Mouse (Mus musculus) spleen, postnatal 14 days (tissue): ENCODE data around the gene Dkkl1.
A peak's percentile ranks its signal among the peaks of the same experiment; 100 is the strongest.
"Not testable (repeated sequence)": the region's sequence is repeated elsewhere in the genome, so short reads cannot be mapped to it uniquely, and the experiment has no call there.

Experiments used
- DNase-seq, 2 experiments: peaks; one replicate each; pipeline ENCODE4 v3.0.0; 2021 to 2022; ENCODE audit warnings: low spot score in 2 of 2

Dkkl1 gene

GRCm38 (mm10) chr7:45193406-45193805, 18.5 kb downstream of the Dkkl1 start:
- DNase-seq: no peak

- DNase-seq: no peak
Observed at GRCm38 (mm10) chr7:45192585-45193310, 19.2 kb downstream of the Dkkl1 start.

DNA sequence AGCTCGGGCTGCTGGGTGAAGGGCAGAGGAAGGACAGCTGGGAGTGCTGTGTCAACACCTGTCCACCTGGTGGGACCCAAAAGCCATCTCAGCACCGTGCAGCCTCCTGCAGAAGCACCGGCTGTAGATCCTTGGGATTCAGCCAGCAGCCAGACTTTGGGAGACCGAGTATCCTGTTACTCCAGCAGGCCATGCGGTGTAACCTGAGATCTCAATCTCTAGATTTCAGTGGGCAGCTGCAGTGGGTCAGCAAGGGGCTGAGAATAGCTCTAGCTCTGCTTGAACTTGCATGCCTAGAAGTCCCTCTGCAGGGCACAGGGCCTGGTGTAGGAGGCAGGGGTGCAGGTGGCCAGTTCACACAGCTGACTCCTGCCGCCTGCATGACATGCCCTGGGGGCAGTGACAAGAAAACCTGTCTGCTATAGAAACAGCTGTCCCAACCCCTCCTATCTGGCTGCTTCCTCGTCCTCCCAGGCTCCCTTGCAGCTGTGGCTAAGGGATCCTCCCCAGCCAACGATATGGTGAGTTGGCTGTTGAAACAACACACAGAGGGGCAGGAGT, 20.1 kb downstream of the Dkkl1 start:
- DNase-seq: no peak

DNA sequence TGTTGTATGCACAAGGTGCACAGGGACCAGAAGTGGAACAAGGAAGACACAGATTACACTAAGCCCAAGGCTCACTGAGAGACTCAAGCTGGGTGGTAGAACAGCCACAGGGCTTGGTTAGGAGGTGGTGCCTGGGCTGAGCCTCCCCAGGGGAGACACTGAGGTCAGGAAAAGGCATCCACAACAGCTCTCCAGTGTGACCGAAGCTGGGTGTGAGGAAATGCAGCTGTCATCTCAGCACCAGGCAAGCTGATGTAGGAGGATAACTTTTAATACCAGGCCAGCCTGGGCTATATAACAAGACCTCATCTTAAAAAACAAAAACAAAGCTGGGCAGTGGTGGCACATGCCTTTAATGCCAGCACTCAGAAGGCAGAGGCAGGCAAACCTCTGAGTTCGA, 20.8 kb downstream of the Dkkl1 start:
- no peak for DNase-seq

GRCm38 (mm10) chr7:45190186-45190585, 21.8 kb downstream of the Dkkl1 start:
- no peak for DNase-seq

DNA sequence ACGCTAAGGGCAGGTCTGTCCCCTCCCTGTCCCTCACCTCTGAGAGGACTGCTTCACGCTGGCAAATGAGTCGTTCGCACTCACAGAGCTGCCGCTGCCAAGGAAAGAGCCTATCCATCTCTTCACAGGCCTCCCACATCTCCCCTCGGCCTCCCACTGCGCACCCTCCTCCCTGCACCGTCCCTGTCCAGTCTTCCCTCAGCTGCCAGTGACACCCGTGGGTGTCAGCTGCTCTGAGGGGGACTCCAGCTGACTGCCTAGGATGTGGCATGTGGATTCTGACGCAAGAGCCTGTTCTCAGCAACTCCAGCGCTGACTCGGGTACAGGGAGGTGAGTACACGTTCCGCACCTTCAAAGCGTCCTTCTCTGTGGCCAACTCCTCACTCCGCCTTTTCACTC, 22.3 kb downstream of the Dkkl1 start:
- DNase-seq: no peak

GRCm38 (mm10) chr7:45185921-45186320, 26.0 kb downstream of the Dkkl1 start:
- no peak for DNase-seq

DNA sequence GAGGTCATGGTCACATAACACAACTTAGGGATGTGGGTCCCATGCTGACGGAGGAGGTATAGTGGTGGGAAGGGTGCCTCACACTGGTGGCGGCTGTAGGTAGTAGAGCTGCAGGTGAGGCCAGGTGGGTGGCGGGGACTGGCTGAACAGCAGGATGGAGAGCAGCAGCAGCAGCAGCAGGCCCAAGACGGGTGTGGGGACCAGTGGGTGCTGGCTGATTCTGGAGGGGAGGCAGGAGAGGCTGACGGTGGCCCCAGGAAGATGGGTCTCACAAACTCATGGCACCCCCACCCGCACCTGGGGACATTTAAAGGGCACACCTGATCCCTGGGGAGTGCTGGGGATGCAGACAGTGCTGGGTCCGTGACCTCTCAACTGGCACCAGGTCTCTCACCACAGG, 28.3 kb downstream of the Dkkl1 start:
- DNase-seq: no peak

- no peak for DNase-seq
Observed at GRCm38 (mm10) chr7:45182606-45183005, 29.3 kb downstream of the Dkkl1 start.

DNA sequence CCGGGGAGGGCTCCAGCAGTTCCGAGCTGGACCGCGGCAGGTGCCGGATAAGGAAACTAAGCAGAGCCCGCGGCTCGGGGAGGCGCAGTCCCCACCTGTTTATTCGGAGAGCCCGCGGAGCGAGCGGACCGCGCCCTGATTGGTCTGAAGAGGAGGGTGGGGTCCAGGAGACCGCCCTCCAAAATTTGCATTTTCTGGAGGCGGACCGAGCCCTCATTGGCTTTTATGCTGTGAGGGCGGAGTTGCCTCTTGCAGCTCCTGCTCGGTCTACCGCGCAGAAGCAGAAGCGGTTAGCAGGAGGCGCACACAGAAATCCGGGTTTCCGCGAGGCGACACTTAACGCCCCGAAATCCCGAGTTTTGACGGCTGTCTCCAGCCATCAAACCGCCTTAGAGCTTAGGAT, 29.7 kb downstream of the Dkkl1 start:
- peak; percentile 76 to 81 for DNase-seq

- no peak for DNase-seq
Observed at GRCm38 (mm10) chr7:45181540-45181939, 30.4 kb downstream of the Dkkl1 start.

- DNase-seq: no peak
Observed at GRCm38 (mm10) chr7:45180896-45181477, 31.0 kb downstream of the Dkkl1 start, which contains the start of gene Pth2. Pth2 (plus strand) TSS chr7:45180995.

DNA sequence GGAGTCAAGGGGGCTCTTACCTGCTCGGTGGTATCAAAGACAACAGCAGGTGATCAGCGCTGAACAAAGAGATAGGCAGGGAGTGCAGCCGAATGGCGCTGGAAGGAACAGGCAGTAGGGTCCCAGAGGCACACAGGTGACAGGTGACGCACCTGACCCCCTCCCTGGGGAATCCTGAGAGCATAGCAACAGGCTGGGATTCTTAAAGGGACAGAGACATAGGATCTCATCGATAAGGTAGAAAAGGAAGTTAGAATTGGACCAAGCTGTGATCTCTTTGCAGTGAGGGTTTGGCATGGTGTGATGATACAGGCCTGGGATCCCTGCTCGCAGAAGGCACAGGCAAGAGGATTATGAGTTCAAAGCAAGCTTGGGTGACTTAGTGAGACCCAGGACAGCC, 32.5 kb downstream of the Dkkl1 start, which contains the start of gene Gfy:
TSS of gene Gfy (minus strand) at position 101 of the 400 bp plus-strand sequence.
- no peak for DNase-seq

DNA sequence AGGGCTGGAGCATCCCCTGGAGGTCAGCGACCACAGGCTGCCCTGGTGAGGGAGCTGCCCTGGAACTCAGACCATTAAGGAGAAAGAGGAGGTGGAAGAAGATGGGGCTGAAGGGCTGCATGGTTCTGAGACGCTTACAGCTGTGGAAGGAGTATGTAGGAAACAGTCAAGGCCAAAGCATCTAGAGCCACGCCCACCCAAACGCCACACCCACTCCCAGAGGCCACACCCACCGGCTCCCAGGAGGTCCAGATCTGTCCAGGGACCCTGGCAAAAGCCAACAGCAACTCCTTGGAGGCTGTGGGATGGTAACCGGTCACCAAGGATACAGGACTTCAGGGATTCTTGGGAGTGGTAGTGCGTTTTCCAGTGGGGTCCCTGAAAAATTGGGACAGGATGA, 33.4 kb downstream of the Dkkl1 start:
- DNase-seq: no peak

GRCm38 (mm10) chr7:45176356-45176755, 35.6 kb downstream of the Dkkl1 start:
- no peak for DNase-seq

DNA sequence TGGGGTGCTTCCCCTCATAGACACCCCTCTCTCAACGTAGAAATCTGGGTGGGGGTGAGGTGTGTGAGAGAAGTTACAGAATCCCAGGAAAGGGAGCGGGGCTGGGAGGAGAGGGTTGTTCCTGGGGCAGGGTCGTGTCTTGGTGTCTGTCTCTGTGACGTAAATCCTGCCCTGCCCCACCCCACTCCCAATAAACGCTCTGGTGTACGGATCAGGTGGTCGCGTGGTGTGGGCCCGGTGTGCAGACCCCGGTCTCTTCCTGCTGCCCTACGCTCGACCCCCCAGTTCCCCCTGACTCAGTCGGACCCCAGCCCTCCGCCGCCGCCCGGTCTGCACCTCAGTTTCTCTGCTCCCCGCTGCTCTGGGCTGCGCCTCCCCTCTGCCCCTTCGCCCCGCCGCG, 36.0 kb downstream of the Dkkl1 start:
- no peak for DNase-seq

DNA sequence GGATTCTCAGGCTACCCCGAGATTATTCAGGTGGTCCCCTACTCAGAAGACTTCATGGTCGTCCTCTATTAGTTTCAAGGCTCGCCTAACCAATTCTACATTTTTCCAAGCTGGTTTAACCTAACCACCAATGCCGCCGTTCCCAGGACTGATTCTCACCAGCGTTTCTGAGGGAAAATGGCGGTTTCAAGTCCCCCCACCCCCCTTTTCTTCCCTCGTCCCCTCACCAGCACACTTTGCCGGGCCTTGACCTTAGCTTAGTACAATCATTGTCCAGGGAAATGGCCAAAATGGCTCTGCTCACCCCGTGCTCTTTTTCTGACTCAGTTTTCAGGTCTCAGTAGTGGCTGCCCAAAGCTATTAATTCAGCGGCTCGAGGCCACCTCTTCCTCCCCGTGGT, 36.5 kb downstream of the Dkkl1 start:
- no peak for DNase-seq

GRCm38 (mm10) chr7:45174567-45175280, 37.2 kb downstream of the Dkkl1 start:
- DNase-seq: no peak

DNA sequence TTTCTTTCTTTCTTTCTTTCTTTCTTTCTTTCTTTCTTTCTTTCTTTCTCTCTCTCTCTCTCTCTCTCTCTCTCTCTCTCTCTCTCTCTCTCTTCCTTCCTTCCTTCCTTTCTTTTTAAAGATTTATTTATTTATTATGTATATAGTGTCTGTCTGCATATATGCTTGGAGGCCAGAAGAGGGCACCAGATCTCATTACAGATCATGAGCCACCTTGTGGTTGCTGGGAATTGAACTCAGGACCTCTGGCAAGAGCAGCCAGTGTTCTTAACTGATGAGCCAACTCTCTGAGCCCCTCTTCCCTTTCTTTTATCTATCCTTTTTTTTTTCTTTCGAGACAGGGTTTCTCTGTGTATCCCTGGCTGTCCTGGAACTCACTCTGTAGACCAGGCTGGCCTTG, 38.2 kb downstream of the Dkkl1 start:
- not testable (repeated sequence) for DNase-seq

DNA sequence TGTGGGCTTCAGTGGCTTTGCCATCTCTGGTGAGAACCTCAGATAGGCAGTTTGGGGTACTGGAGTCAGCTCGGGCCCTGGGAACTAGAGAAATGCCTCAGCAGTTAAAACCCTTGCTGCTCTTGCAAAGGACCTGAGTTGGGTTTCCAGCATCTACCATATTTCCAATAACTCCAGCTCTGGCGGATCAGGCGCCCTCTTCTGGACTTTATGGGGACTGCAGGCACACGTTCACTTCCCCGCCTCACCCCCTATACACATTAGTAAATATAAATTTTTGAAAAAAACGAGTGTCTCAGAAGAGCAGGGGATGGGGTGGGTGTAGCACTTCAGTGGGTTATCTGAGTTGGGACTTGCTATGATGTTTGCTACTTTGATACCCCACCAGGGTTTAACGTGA, 39.0 kb downstream of the Dkkl1 start:
- peak in 1 of 2 experiments; percentile 36 for DNase-seq

DNA sequence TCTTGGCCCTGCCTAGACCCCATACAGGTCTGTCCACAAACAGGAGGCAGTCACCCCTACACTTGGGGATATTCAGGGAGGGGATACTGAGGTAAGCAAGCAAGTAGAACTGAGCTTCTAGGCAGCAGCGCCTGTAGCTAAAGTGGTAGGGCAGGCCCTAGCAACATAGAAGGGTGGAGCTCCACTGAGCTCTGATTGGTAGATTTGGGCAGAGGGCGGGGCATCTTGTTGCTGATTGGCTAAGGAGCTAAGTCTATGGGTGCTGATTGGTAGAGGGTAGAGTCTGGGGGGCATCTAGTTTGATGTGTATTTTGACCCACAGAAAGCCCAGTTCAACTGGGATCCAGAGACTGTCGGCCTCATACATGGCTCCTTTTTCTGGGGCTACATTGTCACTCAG, 42.5 kb downstream of the Dkkl1 start:
- no peak for DNase-seq

DNA sequence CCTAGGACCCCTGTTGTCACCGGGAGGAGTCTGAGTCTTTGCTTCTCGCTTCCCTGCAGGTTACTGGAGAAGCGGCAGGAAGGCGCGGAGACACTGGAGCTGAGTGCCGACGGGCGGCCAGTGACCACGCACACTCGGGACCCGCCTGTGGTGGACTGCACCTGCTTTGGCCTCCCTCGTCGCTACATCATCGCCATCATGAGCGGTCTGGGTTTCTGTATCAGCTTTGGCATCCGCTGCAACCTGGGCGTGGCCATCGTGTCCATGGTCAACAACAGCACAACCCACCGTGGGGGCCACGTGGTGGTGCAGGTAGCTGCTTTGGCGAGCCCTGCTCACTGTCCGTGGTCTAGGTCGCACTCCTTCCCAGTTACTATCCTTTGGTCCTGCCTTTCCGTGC, 43.3 kb downstream of the Dkkl1 start:
- no peak for DNase-seq
